Mouse (Mus musculus) hindbrain, embryonic 12.5 days (tissue): ENCODE measurements around the gene Rpusd4. TPM values are rescaled to one million over a fixed set of nuclear protein-coding genes. Genes with fewer than 3 reads are reported as not detected.

Experiments used
- ATAC-seq: fragments of 200-750 bp; cut with Nextera tagmentation; 2 replicates; pipeline ENCODE4 v1.8.0; 2017; ENCODE audit warnings: moderate TSS enrichment; ENCODE audit not compliant: low FRiP score
- H3K27ac ChIP-seq: fragments of 300-500 bp; sonication (generic); 2 replicates; pipeline ENCODE4 v1.5.1; 2016; ENCODE audit warnings: mild to moderate bottlenecking
- H3K27me3 ChIP-seq: fragments of 300-500 bp; sonication (generic); 2 replicates; pipeline ENCODE4 v1.6.1; 2016; ENCODE audit warnings: mild to moderate bottlenecking
- H3K36me3 ChIP-seq: fragments of 300-500 bp; sonication (generic); 2 replicates; pipeline ENCODE4 v1.6.1; 2016; ENCODE audit warnings: mild to moderate bottlenecking
- H3K4me1 ChIP-seq: fragments of 300-500 bp; sonication (generic); 2 replicates; pipeline ENCODE4 v1.6.1; 2016
- H3K4me2 ChIP-seq: fragments of 300-500 bp; sonication (generic); replicated peaks from 2 replicates; pipeline ENCODE4 v1.6.1; 2016; ENCODE audit warnings: mild to moderate bottlenecking
- H3K4me3 ChIP-seq: fragments of 300-500 bp; sonication (generic); 2 replicates; pipeline ENCODE4 v1.5.1; 2016; ENCODE audit warnings: mild to moderate bottlenecking
- H3K9ac ChIP-seq: fragments of 300-500 bp; sonication (generic); 2 replicates; pipeline ENCODE4 v1.6.1; 2016; ENCODE audit warnings: mild to moderate bottlenecking, moderate library complexity
- H3K9me3 ChIP-seq: fragments of 300-500 bp; sonication (generic); replicated peaks from 2 replicates; pipeline ENCODE4 v1.6.1; 2016; ENCODE audit warnings: mild to moderate bottlenecking
- WGBS: fragments of 180-500 bp; shearing (Covaris S2); methylation state at CpG from one replicate; pipeline ENCODE4 v1.1.7; 2016; 5-methylcytosine and 5-hydroxymethylcytosine counted together
- polyA plus RNA-seq: library from polyadenylated mRNA; unstranded; fragments of >200 nt; fragmentation: Nextera tagmentation; extraction: Ambion mirVana; gene quantifications from 2 replicates; pipeline ENCODE4 v1.2.1, GENCODE M21; 2016

Rpusd4 gene
- polyA plus RNA-seq, 1 experiment from 2014 or later, result 26.4 TPM

- Histone ChIP-seq H3K9ac (no peak overlapping the region), H3K27ac (no peak overlapping the region), H3K4me1 (peaks cover 14% of the 10 kb centered on the region), H3K27me3 (no peaks in the 10 kb centered on the region), H3K36me3 (0 out of 2 replicates have a peak, but pooled peaks cover 2% of the 10 kb centered on the region), H3K4me2 (no peak overlapping the region), H3K4me3 (no peak overlapping the region), H3K9me3 (no peaks in the 10 kb centered on the region)
- WGBS, result 90% methylated on average over 3 of the region's 3 CpGs
- no peak for ATAC-seq
These were observed 3.2 kb upstream of the Rpusd4 start for GRCm38 (mm10) chr9:35264509-35264908.

- Histone ChIP-seq H3K9me3 (no peaks in the 10 kb centered on the region), H3K4me3 (peak overlapping the region; percentile 61), H3K4me2 (peak overlapping the region; percentile 80), H3K9ac (peak overlapping the region; percentile 72), H3K36me3 (peaks cover 13% of the 10 kb centered on the region), H3K27me3 (no peaks in the 10 kb centered on the region), H3K4me1 (peaks cover 14% of the 10 kb centered on the region), H3K27ac (peak overlapping the region; percentile 68; the same call in 1 of the 2 replicates)
- 3% methylated on average over 21 of the region's 21 CpGs for WGBS
- peak; percentile 62 for ATAC-seq
These were observed 481 bp downstream of the Rpusd4 start for GRCm38 (mm10) chr9:35267976-35268715.

- Histone ChIP-seq H3K4me1 (no peaks in the 10 kb centered on the region), H3K9me3 (no peaks in the 10 kb centered on the region), H3K9ac (no peak overlapping the region), H3K27me3 (no peaks in the 10 kb centered on the region), H3K27ac (no peak overlapping the region), H3K4me2 (no peak overlapping the region), H3K4me3 (no peak overlapping the region), H3K36me3 (peaks cover 33% of the 10 kb centered on the region)
- no peak for ATAC-seq
- WGBS, result 83% methylated on average over 3 of the region's 3 CpGs
These were observed 10.2 kb downstream of the Rpusd4 start for GRCm38 (mm10) chr9:35277855-35278365.

GRCm38 (mm10) chr9:35278451-35278850 lies 10.8 kb downstream of the Rpusd4 start:
- H3K9me3 ChIP-seq, result no peaks in the 10 kb centered on the region
- no peak for ATAC-seq
- H3K27me3 ChIP-seq, result peaks cover 5% of the 10 kb centered on the region
- H3K4me2 ChIP-seq, result no peak overlapping the region
- H3K4me1 ChIP-seq, result peaks cover under 1% of the 10 kb centered on the region; the same call in 1 of the 2 replicates
- peaks cover 33% of the 10 kb centered on the region for H3K36me3 ChIP-seq
- no peak overlapping the region for H3K4me3 ChIP-seq
- WGBS, result 91% methylated on average over 4 of the region's 4 CpGs
- no peak overlapping the region for H3K27ac ChIP-seq
- H3K9ac ChIP-seq, result no peak overlapping the region

GRCm38 (mm10) chr9:35282006-35282850 lies 14.6 kb downstream of the Rpusd4 start:
- Histone ChIP-seq H3K9me3 (no peaks in the 10 kb centered on the region), H3K9ac (no peak overlapping the region), H3K36me3 (peaks cover 9% of the 10 kb centered on the region), H3K27ac (no peak overlapping the region), H3K27me3 (peaks cover 40% of the 10 kb centered on the region), H3K4me2 (no peak overlapping the region), H3K4me3 (no peak overlapping the region), H3K4me1 (peaks cover 4% of the 10 kb centered on the region; the same call in 1 of the 2 replicates)
- no peak; the same call in 1 of the 2 replicates for ATAC-seq
- WGBS, result 19% methylated on average over 5 of the region's 5 CpGs

- no peak for ATAC-seq
- no peak overlapping the region for H3K4me3 ChIP-seq
- no peak overlapping the region for H3K9ac ChIP-seq
- H3K9me3 ChIP-seq, result no peaks in the 10 kb centered on the region
- H3K27me3 ChIP-seq, result peaks cover 46% of the 10 kb centered on the region
- no peak overlapping the region for H3K4me2 ChIP-seq
- H3K36me3 ChIP-seq, result peaks cover 3% of the 10 kb centered on the region; the same call in 1 of the 2 replicates
- peaks cover 4% of the 10 kb centered on the region; the same call in 1 of the 2 replicates for H3K4me1 ChIP-seq
- WGBS, result 61% methylated on average over 5 of the region's 5 CpGs
- no peak overlapping the region for H3K27ac ChIP-seq
These were observed 15.2 kb downstream of the Rpusd4 start for GRCm38 (mm10) chr9:35282851-35283200.

GRCm38 (mm10) chr9:35283415-35284069 lies 15.9 kb downstream of the Rpusd4 start:
- no peak overlapping the region for H3K27ac ChIP-seq
- H3K27me3 ChIP-seq, result peaks cover 53% of the 10 kb centered on the region
- no peaks in the 10 kb centered on the region for H3K9me3 ChIP-seq
- no peaks in the 10 kb centered on the region for H3K36me3 ChIP-seq
- peaks cover 4% of the 10 kb centered on the region; the same call in 1 of the 2 replicates for H3K4me1 ChIP-seq
- ATAC-seq, result peak; percentile 55; the same call in 1 of the 2 replicates
- no peak overlapping the region for H3K4me2 ChIP-seq
- WGBS, result 51% methylated on average over 13 of the region's 13 CpGs
- H3K9ac ChIP-seq, result no peak overlapping the region
- H3K4me3 ChIP-seq, result no peak overlapping the region

- Histone ChIP-seq H3K36me3 (no peaks in the 10 kb centered on the region), H3K9ac (no peak overlapping the region), H3K9me3 (no peaks in the 10 kb centered on the region), H3K27ac (no peak overlapping the region), H3K4me2 (no peak overlapping the region), H3K4me3 (no peak overlapping the region), H3K27me3 (peaks cover 61% of the 10 kb centered on the region), H3K4me1 (peaks cover 4% of the 10 kb centered on the region; the same call in 1 of the 2 replicates)
- 82% methylated on average over 4 of the region's 4 CpGs for WGBS
- ATAC-seq, result no peak
These were observed 16.7 kb downstream of the Rpusd4 start for GRCm38 (mm10) chr9:35284351-35284750.

GRCm38 (mm10) chr9:35286351-35286750 lies 18.7 kb downstream of the Rpusd4 start:
- Histone ChIP-seq H3K36me3 (no peaks in the 10 kb centered on the region), H3K27me3 (peaks cover 80% of the 10 kb centered on the region), H3K4me3 (no peak overlapping the region), H3K27ac (no peak overlapping the region), H3K4me2 (no peak overlapping the region), H3K9me3 (no peaks in the 10 kb centered on the region), H3K4me1 (peaks cover 8% of the 10 kb centered on the region; the same call in 1 of the 2 replicates), H3K9ac (no peak overlapping the region)
- no peak for ATAC-seq
- WGBS, result 75% methylated on average over 3 of the region's 3 CpGs

GRCm38 (mm10) chr9:35289992-35290391 lies 22.3 kb downstream of the Rpusd4 start:
- ATAC-seq, result peak; percentile 67
- WGBS, result 14% methylated on average over 7 of the region's 7 CpGs
- H3K9ac ChIP-seq, result no peak overlapping the region

GRCm38 (mm10) chr9:35290417-35290816 lies 22.8 kb downstream of the Rpusd4 start:
- H3K27ac ChIP-seq, result no peak overlapping the region
- peaks cover 3% of the 10 kb centered on the region; the same call in 1 of the 2 replicates for H3K4me1 ChIP-seq
- peaks cover 75% of the 10 kb centered on the region for H3K27me3 ChIP-seq
- no peak overlapping the region for H3K9ac ChIP-seq
- WGBS, result 92% methylated on average over 3 of the region's 3 CpGs
- no peak for ATAC-seq
- no peaks in the 10 kb centered on the region for H3K36me3 ChIP-seq
- no peak overlapping the region for H3K4me2 ChIP-seq
- no peak overlapping the region for H3K4me3 ChIP-seq
- no peaks in the 10 kb centered on the region for H3K9me3 ChIP-seq

More at GRCm38 (mm10) chr9:35289992-35290391, 22.3 kb downstream of the Rpusd4 start:
- no peak overlapping the region for H3K4me3 ChIP-seq
- no peaks in the 10 kb centered on the region for H3K36me3 ChIP-seq
- H3K4me2 ChIP-seq, result no peak overlapping the region
- H3K27ac ChIP-seq, result no peak overlapping the region
- peaks cover 79% of the 10 kb centered on the region for H3K27me3 ChIP-seq
- H3K9me3 ChIP-seq, result no peaks in the 10 kb centered on the region
- H3K4me1 ChIP-seq, result peaks cover 3% of the 10 kb centered on the region; the same call in 1 of the 2 replicates
